ENCODE assay signal across 3 mouse cellular contexts in genomic region chr5:128977466-128977865, GRCm38 (mm10). TPM values are rescaled to one million over a fixed set of nuclear protein-coding genes. Genes with fewer than 3 reads are reported as not detected.
"Had no signal": no experiment of that assay in that cellular context is flagged by ENCODE, and none has a peak within 500 bp of the region (broad histone marks: within the 10 kb centered on the region; RNA-seq: fewer than 3 reads in every experiment).

No protein-coding gene starts in this region.

RNA-seq across cellular contexts. Expression of gene Rimbp2, which starts 24.2 kb away (rescaled TPM):
- total RNA-seq: neutrophil, adult 5-6 weeks had no signal
- polyA plus RNA-seq: spleen, adult 2 months; thymus, postnatal 0 days had no signal
